Mouse (Mus musculus) G1E (cell line): ENCODE measurements around the gene Acat3.

ENCODE experiments used
- CTCF ChIP-seq: IDR thresholded peaks from 2 replicates; pipeline ENCODE4 v1.5.1; 2012; ENCODE audit warnings: low read depth, low read length, inconsistent platforms, mixed read lengths
- POLR2AphosphoS5 ChIP-seq: IDR thresholded peaks from 2 replicates; pipeline ENCODE4 v1.6.1; 2012; ENCODE audit warnings: low read depth, low read length, inconsistent platforms; ENCODE audit not compliant: insufficient replicate concordance
- TAL1 ChIP-seq: conservative IDR thresholded peaks from 2 replicates; pipeline ENCODE4 v1.6.1; 2012; ENCODE audit warnings: low read depth, low read length, inconsistent platforms, mixed read lengths

- TF ChIP-seq CTCF (no peak), TAL1 (no peak), POLR2AphosphoS5 (0 out of 2 replicates have a peak, but pooled peaks have one; percentile 76)
Measured at GRCm38 (mm10) chr17:12960331-12960873, 20.0 kb upstream of the Acat3 start, which contains the start of gene Acat2.
